Mouse (Mus musculus) kidney, adult 2 months (tissue): Measurements from ENCODE around the gene Padi6.

Experiments
- CTCF ChIP-seq: fragments of 200-500 bp; conservative IDR thresholded peaks from 2 replicates; pipeline ENCODE4 v1.5.1; 2011; ENCODE audit warnings: low read depth, mild to moderate bottlenecking, control low read depth, low read length, moderate library complexity, mixed read lengths; ENCODE audit not compliant: insufficient read depth, insufficient read length
- POLR2A ChIP-seq: fragments of 200-500 bp; IDR thresholded peaks from one replicate; pipeline ENCODE4 v1.6.1; 2011; ENCODE audit warnings: low read depth, low read length, control low read depth

GRCm38 (mm10) chr4:140691481-140691880 lies 51.0 kb downstream of the Padi6 start:
- TF ChIP-seq CTCF (no peak), POLR2A (no peak)
